Mouse (Mus musculus): Measurements from ENCODE around the gene Rap1gap. TPM values are rescaled to one million over a fixed set of nuclear protein-coding genes. Genes with fewer than 3 reads are reported as not detected.
A peak's percentile ranks its signal among the peaks of the same experiment; 100 is the strongest.

Gene Rap1gap
- 17.5 and 24.6 TPM in 2 replicates for polyA plus RNA-seq (2014; fragmentation: Nextera tagmentation; extraction: Ambion mirVana)

DNA sequence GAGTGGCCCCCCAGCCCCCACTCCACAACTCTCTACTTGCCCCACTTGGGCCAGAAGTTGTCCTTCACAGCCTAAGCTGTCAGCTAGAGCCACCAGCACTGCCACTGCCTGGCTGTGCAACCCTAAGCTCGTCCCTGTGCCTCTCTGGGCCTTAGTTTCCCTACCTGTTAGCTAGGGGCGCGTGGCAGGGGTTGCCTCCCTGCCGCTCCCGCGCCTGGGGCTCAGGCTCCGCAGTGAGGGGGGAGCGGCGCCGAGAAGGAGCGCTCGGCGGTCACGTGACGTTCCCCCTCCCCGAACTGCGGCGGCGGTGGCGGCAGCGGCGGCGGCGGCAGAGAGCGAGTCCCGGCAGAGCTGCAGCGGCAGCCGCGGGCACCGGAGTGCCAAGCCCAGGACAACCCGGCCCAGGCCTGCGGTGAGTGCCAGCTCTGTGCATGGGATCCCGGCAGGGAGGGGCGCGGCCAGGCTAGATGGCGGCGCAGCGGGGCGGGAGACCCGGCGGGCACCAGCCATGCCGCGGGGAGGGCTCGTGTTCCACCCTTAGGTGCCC lies at the start of gene Rap1gap:
Rap1gap (plus strand) TSS at position 294 of the 547 bp plus-strand sequence.
- WGBS = 2% methylated on average over 23 of the region's 44 CpGs
- Histone ChIP-seq H3K4me1 (ENCODE audit: control insufficient read depth, insufficient read depth, low read length) (no peaks in the 10 kb centered on the region; the same call in 1 of the 2 replicates), H3K9ac (replicated peaks; ENCODE audit: low read depth, low read length) (peak within 1 kb of the TSS; percentile 34), H3K4me2 (replicated peaks; ENCODE audit: low read depth, low read length) (peak within 1 kb of the TSS; percentile 96), H3K4me3 (ENCODE audit: low read depth, low read length) (peak within 1 kb of the TSS; percentile 44), H3K27me3 (ENCODE audit: control insufficient read depth, insufficient read depth, low read length) (no peaks in the 10 kb centered on the region), H3K9me3 (ENCODE audit: control insufficient read depth, low read depth, low read length) (no peaks in the 10 kb centered on the region), H3K27ac (ENCODE audit: low read length) (no peak within 1 kb of the TSS), H3K36me3 (ENCODE audit: control insufficient read depth, insufficient read depth, low read length) (no peaks in the 10 kb centered on the region)
- peak; percentile 30; the same call in 1 of the 2 replicates for ATAC-seq (ENCODE audit: insufficient number of reproducible peaks, insufficient read depth, low FRiP score, low read depth)

DNA sequence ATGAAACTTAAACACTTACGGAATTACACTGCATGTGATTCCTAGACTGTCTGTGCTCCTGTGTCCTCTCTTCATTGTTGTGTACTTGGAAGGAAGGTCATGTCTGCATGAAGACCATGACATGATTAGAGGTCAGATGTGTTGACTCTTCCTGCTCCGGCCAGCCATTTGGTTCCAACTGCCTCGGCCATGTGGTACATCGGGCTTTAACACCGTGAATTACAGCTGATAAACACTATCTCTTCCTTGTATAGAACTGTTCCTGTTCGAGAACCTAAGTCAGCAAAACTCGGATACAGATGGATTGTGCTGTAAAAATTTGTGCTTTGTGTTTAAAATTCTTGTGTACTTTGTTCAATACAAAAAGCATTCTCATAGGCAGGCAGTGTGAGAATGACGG lies 41.7 kb upstream of the Rap1gap start:
- WGBS = 90% methylated on average over 8 of the region's 8 CpGs
- H3K4me1 ChIP-seq (ENCODE audit: control insufficient read depth, insufficient read depth, low read length) = no peaks in the 10 kb centered on the region
- H3K36me3 ChIP-seq (ENCODE audit: control insufficient read depth, insufficient read depth, low read length) = peaks cover 66% of the 10 kb centered on the region
- no peak for ATAC-seq (ENCODE audit: insufficient number of reproducible peaks, insufficient read depth, low FRiP score, low read depth)
- no peaks in the 10 kb centered on the region for H3K27me3 ChIP-seq (ENCODE audit: control insufficient read depth, insufficient read depth, low read length)
- no peaks in the 10 kb centered on the region for H3K9me3 ChIP-seq (ENCODE audit: control insufficient read depth, low read depth, low read length)
- H3K4me3 ChIP-seq (ENCODE audit: low read depth, low read length) = no peak overlapping the region
- H3K9ac ChIP-seq (replicated peaks; ENCODE audit: low read depth, low read length) = no peak overlapping the region
- no peak overlapping the region for H3K4me2 ChIP-seq (replicated peaks; ENCODE audit: low read depth, low read length)
- no peak overlapping the region for H3K27ac ChIP-seq (ENCODE audit: low read length)

DNA sequence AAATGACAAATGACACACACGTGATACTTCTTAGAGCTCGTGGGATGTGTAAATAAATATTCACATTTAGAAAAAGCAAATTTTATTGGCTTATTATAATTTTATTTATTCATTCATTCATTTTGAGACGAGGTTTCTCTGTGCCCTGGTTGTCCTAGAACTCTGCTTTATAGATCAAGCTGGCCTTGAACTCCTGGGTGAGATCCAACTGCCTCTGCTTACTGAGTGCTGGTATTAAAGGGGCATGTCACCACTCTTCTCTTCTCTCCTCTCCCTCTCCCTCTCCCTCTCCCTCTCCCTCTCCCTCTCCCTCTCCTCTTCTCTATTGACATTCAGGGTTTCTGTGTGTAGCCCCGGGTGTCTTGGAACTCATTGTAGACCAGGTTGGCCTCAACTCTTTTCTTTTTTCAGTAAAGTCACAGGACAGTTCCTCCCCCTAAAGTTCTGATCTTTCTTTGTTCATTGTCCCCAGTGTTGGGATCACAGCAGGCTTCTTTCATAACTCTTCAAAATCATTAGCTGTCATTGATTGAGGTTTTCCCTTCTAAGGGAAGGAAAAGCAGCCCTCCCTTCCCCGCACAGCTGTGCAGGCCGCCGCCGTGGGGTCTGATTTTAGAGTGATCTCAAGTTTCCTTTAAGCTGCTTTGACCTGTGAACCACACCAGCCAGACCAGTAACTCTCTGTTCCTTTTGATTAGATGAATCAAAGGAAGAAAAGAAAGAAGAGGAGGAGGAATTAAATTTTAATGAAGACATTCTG lies 36.9 kb upstream of the Rap1gap start:
- no peak overlapping the region for H3K9ac ChIP-seq (replicated peaks; ENCODE audit: low read depth, low read length)
- H3K4me3 ChIP-seq (ENCODE audit: low read depth, low read length) = no peak overlapping the region
- no peaks in the 10 kb centered on the region for H3K4me1 ChIP-seq (ENCODE audit: control insufficient read depth, insufficient read depth, low read length)
- no peak overlapping the region for H3K27ac ChIP-seq (ENCODE audit: low read length)
- no peak overlapping the region for H3K4me2 ChIP-seq (replicated peaks; ENCODE audit: low read depth, low read length)
- no peaks in the 10 kb centered on the region for H3K9me3 ChIP-seq (ENCODE audit: control insufficient read depth, low read depth, low read length)
- no peaks in the 10 kb centered on the region for H3K27me3 ChIP-seq (ENCODE audit: control insufficient read depth, insufficient read depth, low read length)
- ATAC-seq (ENCODE audit: insufficient number of reproducible peaks, insufficient read depth, low FRiP score, low read depth) = no peak
- H3K36me3 ChIP-seq (ENCODE audit: control insufficient read depth, insufficient read depth, low read length) = peaks cover 60% of the 10 kb centered on the region
- 69% methylated on average over 8 of the region's 8 CpGs for WGBS

DNA sequence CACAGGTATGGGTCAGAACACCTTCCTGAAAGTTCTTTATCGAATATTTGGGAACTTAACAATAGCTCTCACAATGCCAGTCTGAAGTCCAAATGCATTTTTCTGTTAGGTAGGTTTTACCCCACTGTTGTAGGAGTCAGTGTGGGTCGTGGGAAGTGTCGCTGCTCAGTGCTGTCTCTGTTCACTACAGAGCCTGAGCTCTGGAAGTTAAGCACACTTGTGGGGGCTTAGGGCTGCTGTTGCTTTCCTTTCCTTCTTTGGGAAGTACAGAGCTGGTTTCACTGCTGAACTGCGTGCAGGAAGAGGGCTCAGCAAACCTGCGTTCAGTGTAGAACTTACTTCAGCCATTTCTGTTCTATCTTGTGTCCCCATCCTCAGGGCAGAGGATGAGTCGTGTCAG lies 36.1 kb upstream of the Rap1gap start:
- Histone ChIP-seq H3K9me3 (ENCODE audit: control insufficient read depth, low read depth, low read length) (no peaks in the 10 kb centered on the region), H3K4me1 (ENCODE audit: control insufficient read depth, insufficient read depth, low read length) (no peaks in the 10 kb centered on the region), H3K27me3 (ENCODE audit: control insufficient read depth, insufficient read depth, low read length) (no peaks in the 10 kb centered on the region), H3K4me3 (ENCODE audit: low read depth, low read length) (no peak overlapping the region), H3K9ac (replicated peaks; ENCODE audit: low read depth, low read length) (no peak overlapping the region), H3K36me3 (ENCODE audit: control insufficient read depth, insufficient read depth, low read length) (peaks cover 60% of the 10 kb centered on the region), H3K4me2 (replicated peaks; ENCODE audit: low read depth, low read length) (no peak overlapping the region), H3K27ac (ENCODE audit: low read length) (no peak overlapping the region)
- no peak for ATAC-seq (ENCODE audit: insufficient number of reproducible peaks, insufficient read depth, low FRiP score, low read depth)
- 91% methylated on average over 6 of the region's 6 CpGs for WGBS

DNA sequence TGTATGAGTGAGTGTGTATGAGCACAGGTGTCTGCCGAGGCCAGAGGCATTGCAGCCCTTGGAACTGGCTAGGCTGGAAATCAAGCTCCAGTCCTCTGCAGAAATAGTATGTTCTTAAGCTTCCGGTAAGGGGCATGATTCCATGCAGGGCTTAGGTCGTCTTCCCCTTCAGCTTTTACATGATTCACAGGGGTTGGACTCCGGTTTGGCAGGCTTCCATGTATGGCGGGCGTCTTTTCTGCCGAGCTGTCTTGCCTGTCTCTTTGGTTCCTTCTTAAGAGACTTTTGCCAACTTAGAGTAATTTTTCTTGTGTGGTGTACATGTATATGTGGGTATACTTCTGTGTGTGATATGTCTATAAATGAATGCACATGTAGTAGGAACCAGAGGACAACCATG lies 35.2 kb upstream of the Rap1gap start:
- H3K27me3 ChIP-seq (ENCODE audit: control insufficient read depth, insufficient read depth, low read length) = no peaks in the 10 kb centered on the region
- 87% methylated on average over 7 of the region's 7 CpGs for WGBS
- no peak overlapping the region for H3K4me3 ChIP-seq (ENCODE audit: low read depth, low read length)
- no peaks in the 10 kb centered on the region for H3K4me1 ChIP-seq (ENCODE audit: control insufficient read depth, insufficient read depth, low read length)
- no peak overlapping the region for H3K9ac ChIP-seq (replicated peaks; ENCODE audit: low read depth, low read length)
- no peak for ATAC-seq (ENCODE audit: insufficient number of reproducible peaks, insufficient read depth, low FRiP score, low read depth)
- no peaks in the 10 kb centered on the region for H3K9me3 ChIP-seq (ENCODE audit: control insufficient read depth, low read depth, low read length)
- H3K27ac ChIP-seq (ENCODE audit: low read length) = no peak overlapping the region
- peaks cover 59% of the 10 kb centered on the region for H3K36me3 ChIP-seq (ENCODE audit: control insufficient read depth, insufficient read depth, low read length)
- no peak overlapping the region for H3K4me2 ChIP-seq (replicated peaks; ENCODE audit: low read depth, low read length)

DNA sequence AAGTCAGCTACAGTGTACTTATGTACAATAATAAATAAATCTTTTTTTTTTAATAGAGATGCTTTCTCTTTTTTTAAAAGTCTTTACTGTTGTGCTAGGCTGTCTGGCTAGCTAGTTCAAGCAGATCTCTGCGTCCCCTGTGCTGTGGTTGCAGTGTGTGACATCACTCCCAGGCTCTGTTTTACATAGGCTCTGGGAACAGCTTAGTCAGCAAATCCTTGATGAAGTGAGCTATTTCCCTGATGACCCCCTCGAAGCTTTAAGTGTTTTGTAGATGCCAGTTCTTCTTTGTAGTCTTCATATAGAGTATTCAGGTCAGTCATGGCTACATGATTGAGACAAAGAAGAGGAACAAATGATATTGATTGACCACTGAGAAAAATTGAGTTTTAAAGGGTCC lies 34.4 kb upstream of the Rap1gap start:
- no peak overlapping the region for H3K9ac ChIP-seq (replicated peaks; ENCODE audit: low read depth, low read length)
- WGBS = 86% methylated on average over 2 of the region's 2 CpGs
- no peak overlapping the region for H3K4me3 ChIP-seq (ENCODE audit: low read depth, low read length)
- no peak overlapping the region for H3K27ac ChIP-seq (ENCODE audit: low read length)
- no peak for ATAC-seq (ENCODE audit: insufficient number of reproducible peaks, insufficient read depth, low FRiP score, low read depth)
- no peaks in the 10 kb centered on the region for H3K4me1 ChIP-seq (ENCODE audit: control insufficient read depth, insufficient read depth, low read length)
- no peak overlapping the region for H3K4me2 ChIP-seq (replicated peaks; ENCODE audit: low read depth, low read length)
- H3K9me3 ChIP-seq (ENCODE audit: control insufficient read depth, low read depth, low read length) = no peaks in the 10 kb centered on the region
- no peaks in the 10 kb centered on the region for H3K27me3 ChIP-seq (ENCODE audit: control insufficient read depth, insufficient read depth, low read length)
- H3K36me3 ChIP-seq (ENCODE audit: control insufficient read depth, insufficient read depth, low read length) = peaks cover 59% of the 10 kb centered on the region

DNA sequence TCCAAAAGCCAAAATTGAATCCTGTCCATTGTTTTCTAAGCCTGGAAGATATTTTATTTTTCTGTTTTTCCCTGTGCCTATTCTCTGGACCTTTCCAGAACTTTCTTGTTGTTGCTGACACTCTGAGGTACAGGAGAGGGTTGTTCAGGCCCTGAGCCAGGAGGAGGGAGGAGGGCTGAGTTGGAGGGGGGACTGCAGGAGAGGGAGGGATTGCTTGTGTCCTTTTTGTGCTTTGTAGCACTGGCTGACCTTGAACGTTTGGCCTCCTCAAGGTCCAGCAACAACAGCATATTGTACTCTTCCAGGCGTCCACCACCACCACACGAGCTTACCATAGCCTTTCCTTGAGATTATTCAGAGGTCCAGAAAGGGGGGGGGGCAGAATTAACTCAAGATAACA lies 32.9 kb upstream of the Rap1gap start:
- Histone ChIP-seq H3K27ac (ENCODE audit: low read length) (no peak overlapping the region), H3K9me3 (ENCODE audit: control insufficient read depth, low read depth, low read length) (no peaks in the 10 kb centered on the region), H3K4me1 (ENCODE audit: control insufficient read depth, insufficient read depth, low read length) (no peaks in the 10 kb centered on the region), H3K36me3 (ENCODE audit: control insufficient read depth, insufficient read depth, low read length) (peaks cover 63% of the 10 kb centered on the region), H3K4me2 (replicated peaks; ENCODE audit: low read depth, low read length) (no peak overlapping the region), H3K27me3 (ENCODE audit: control insufficient read depth, insufficient read depth, low read length) (no peaks in the 10 kb centered on the region), H3K9ac (replicated peaks; ENCODE audit: low read depth, low read length) (no peak overlapping the region), H3K4me3 (ENCODE audit: low read depth, low read length) (no peak overlapping the region)
- 78% methylated on average over 3 of the region's 3 CpGs for WGBS
- no peak for ATAC-seq (ENCODE audit: insufficient number of reproducible peaks, insufficient read depth, low FRiP score, low read depth)

DNA sequence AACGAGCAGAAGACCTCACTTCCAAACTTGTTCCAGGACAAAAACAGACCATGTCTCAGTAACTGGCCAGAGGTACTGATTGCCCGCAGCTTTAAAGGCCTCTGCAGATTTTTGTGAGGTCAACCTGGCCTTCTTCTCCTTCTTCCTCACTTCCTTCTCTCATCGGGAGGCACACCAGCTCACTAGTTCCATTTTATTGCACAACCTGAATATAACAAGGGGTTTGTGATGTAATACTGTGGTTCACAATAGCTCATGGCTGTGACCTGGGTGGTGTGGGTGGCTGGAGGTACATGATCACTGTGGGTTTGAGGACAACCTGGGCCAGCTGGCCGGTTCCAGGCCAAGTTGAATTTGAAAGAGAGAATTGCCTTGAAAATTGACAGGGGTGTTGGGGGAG lies 31.1 kb upstream of the Rap1gap start:
- H3K4me3 ChIP-seq (ENCODE audit: low read depth, low read length) = no peak overlapping the region
- WGBS = 88% methylated on average over 4 of the region's 4 CpGs
- peaks cover 74% of the 10 kb centered on the region for H3K36me3 ChIP-seq (ENCODE audit: control insufficient read depth, insufficient read depth, low read length)
- no peak for ATAC-seq (ENCODE audit: insufficient number of reproducible peaks, insufficient read depth, low FRiP score, low read depth)
- no peak overlapping the region for H3K9ac ChIP-seq (replicated peaks; ENCODE audit: low read depth, low read length)
- H3K27ac ChIP-seq (ENCODE audit: low read length) = no peak overlapping the region
- no peaks in the 10 kb centered on the region for H3K9me3 ChIP-seq (ENCODE audit: control insufficient read depth, low read depth, low read length)
- H3K4me2 ChIP-seq (replicated peaks; ENCODE audit: low read depth, low read length) = no peak overlapping the region
- no peaks in the 10 kb centered on the region for H3K4me1 ChIP-seq (ENCODE audit: control insufficient read depth, insufficient read depth, low read length)
- H3K27me3 ChIP-seq (ENCODE audit: control insufficient read depth, insufficient read depth, low read length) = no peaks in the 10 kb centered on the region

Measured in stomach, embryonic 14.5 days (tissue).